Mouse (Mus musculus) layer of hippocampus, adult 9-10 months (tissue): ENCODE data around the gene Selplg.

ENCODE experiments used
- DNase-seq: peaks from one replicate; pipeline ENCODE4 v3.0.0; 2022; ENCODE audit warnings: low spot score

The Selplg gene

DNA sequence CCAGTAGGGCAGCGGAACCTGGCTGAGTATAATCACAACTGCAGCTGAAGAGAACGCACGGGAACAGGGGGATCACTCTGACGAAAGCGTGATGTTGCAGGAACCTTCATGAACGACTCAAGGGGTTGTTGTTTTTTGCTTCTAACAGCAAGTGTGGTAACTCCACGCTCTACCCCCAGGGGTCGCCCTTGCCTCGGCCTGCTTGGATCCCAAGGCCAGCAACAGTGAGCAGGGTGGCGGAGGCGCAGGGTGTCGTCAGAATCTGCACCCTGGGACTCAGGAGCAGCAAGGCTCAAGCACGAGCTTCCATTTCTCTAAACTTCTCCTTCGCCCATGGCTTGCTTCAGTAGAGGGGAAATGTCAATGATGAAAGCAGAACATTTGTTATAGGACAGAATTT is 22.1 kb upstream of the Selplg start:
- DNase-seq: peak; percentile 78

DNA sequence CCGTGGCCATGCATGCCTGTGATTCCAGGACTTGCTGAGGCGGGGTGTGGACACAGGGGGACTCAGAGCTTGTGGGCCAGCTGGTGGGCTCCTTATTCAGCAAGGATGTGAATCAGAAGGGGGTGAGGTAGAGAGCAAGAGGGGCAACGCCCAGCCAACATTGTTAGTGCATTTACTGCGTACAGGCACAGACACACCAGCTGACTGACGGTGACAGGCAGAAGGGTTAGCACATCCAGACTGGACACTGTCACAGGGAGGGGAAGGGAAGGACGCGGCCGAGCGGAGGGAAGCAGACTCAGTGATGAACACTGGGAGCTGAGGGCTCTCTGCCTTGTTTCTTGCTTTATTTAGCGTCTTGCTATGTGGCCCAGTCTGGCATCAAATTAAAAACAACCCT is 21.1 kb upstream of the Selplg start:
- DNase-seq: no peak

DNA sequence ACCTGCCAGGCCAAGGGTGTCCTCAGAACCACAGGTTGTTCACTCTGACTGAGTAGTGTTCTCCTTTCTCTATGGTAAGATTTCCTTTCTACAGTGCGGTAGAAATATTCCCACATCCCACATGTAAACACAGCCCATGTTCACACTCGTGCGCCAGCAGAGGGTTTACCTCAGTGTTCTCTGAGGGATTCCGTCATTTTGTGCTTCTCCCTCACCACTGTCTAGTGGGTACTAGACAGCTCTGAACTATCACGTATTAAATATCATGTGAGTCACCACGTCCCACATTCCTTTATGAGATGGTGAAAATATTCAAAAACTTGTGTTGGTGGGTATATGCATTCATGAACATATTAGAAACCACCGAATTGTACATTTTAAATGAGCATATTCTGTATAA is 20.0 kb upstream of the Selplg start:
- DNase-seq: no peak

DNA sequence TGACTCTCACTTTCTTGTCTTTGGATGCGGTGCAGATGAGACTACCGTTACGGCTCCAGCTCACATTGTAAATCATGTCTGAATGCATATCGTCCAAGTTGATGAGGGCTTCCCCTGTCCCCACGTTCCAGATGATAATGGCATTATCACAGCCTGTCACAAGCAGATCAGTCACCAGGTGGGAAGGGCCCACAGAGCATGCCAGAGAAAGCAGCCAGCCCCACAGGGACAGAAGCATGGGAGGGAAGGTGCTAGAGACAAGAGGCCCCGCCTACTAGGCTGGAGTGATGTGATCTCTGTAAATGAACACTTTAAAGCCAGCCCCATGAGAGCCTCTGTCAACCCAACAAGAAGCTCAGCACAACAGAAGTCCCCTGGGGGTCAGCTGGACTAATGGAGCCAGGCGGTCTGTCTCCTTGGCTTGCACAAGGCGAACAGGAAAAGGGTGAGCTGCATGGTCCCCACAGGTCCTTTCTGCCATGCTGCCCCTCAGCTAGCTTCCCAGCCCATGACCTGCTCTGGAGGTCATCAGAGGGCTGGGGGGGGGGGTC is 18.3 kb upstream of the Selplg start:
- DNase-seq: no peak

DNA sequence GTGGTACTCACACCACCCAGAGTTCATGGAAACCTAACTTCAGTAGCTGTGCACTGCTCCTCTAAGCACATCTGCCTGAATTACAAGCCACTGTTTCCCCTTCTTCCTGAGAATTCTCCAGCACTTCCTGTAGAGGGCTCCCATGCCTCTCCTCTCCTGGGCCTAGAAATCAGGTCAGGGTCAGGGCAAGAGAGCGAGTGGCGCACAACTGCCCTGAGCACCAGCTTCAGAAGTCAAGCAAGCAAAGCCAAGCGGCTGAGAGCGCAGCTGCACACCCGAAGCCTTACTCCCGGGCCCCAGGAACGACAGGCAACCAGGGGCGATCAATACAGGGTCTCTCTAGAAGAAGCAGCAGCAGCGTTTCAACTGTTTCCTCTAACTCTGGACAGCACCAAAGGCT is 15.2 kb upstream of the Selplg start:
- no peak for DNase-seq

DNA sequence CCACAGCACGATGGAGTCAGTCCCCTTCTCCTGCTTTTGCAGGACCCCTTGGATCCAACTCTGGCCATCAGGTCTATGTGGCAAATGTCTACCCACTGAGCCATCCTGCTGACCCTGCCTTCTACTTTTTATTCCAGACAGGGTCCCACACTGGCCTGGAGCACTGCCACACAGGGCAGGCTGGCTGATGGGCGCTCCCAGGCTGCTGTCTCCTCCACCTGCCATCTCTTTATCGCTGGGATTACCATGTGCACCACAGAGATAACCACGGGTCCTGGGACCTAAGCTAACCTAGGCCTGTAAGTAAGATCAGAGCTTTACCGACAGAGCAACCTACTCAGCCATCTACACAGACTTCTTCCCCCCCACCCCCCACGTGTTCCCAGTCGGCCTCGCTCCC is 14.2 kb upstream of the Selplg start:
- DNase-seq: no peak

DNA sequence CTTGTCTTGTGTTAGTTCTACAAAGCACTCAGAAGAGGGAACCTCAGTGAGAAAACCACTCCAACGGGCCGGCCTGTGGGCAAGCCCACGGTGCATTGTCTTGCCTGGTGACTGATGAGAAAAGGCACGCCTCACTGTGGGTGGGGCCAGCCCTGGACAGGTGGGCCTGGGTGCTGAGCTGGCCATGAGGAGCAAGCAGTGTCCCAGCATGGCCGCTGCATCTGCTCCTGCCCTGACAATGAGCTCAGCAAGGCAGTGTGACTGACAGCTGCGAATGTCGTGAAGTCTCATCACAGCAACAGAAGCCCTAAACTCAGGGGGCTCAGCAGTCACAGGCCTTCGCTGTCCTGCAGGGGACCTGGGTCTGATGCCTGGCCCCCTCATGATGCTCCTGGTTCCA is 13.2 kb upstream of the Selplg start:
- no peak for DNase-seq

DNA sequence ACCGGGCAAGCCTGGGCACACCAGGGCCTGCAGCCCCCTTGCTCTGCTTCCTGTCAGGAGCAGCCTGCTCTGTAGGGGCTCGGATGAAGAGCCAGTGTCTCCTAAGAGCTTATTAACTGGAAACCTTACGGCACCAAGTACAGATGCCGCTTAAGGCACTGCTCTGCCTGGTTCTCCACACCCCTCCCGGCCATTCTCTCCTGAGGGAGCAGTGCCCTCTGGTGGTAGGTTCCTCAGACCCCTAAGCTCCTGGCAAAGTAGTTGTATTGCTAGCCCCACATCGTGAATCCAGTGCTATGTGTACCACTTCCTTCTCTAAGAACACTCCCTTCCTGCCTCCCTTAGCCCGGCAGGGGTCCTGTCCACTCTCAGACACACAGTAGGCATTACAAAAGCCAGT is 12.3 kb upstream of the Selplg start:
- DNase-seq: no peak

DNA sequence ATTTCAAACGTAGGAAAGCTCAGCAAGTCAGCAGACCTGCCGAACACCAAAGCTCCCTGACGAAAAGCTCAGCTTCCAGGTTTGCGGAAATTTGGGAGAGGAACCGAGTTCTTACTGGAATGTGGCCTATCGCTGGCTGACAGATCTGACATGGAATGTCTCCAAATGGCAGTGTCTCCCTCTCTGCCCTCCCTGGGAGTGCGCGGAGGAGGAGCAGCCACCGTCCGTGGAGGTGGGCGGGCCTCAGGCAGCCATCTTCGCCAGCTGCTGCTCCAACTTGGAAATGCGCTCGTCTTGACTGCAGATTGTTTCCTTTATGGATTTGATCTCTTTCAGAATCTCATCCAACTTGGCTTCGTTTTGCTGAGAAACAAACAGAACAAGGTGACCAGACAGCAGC is 11.7 kb upstream of the Selplg start:
- DNase-seq: no peak

DNA sequence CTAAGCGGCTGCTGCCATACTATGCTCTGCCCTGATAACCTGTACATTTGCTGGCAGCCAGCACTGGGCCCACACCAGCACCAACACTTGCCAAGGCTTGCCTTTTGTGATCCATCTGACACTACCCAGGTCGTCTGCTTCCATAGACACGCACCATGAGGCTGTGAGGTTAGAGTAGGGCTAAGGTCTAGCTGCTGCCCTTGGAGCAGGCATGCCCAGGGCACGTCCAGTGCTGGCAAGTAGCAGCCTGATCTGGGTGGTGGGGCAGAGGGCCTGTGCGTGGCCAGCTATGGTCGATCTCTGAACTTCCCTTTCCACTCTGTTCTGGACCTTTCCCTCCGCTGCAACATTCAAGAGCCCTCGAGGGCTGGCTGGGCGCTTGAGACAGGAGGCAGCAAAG is 10.5 kb upstream of the Selplg start:
- DNase-seq: no peak

DNA sequence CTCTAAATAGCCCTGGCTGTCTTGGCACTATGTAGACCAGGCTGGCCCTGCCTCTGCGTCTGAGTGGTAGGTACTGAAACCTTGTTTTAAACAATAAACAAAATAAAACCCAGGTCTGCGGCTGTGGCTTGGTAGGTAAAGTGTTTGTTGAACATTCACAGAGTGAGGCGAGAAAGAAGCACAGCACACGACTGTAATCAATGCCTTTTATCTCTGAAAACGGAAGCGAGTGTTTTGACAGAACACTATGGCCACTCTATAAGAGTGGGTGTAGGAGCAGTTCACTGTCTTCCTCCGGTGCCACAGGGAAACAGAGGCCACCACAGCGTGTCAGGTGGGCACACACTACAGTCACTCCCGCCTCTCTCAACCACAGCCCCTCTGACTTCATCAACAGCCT is 9.8 kb upstream of the Selplg start:
- no peak for DNase-seq

DNA sequence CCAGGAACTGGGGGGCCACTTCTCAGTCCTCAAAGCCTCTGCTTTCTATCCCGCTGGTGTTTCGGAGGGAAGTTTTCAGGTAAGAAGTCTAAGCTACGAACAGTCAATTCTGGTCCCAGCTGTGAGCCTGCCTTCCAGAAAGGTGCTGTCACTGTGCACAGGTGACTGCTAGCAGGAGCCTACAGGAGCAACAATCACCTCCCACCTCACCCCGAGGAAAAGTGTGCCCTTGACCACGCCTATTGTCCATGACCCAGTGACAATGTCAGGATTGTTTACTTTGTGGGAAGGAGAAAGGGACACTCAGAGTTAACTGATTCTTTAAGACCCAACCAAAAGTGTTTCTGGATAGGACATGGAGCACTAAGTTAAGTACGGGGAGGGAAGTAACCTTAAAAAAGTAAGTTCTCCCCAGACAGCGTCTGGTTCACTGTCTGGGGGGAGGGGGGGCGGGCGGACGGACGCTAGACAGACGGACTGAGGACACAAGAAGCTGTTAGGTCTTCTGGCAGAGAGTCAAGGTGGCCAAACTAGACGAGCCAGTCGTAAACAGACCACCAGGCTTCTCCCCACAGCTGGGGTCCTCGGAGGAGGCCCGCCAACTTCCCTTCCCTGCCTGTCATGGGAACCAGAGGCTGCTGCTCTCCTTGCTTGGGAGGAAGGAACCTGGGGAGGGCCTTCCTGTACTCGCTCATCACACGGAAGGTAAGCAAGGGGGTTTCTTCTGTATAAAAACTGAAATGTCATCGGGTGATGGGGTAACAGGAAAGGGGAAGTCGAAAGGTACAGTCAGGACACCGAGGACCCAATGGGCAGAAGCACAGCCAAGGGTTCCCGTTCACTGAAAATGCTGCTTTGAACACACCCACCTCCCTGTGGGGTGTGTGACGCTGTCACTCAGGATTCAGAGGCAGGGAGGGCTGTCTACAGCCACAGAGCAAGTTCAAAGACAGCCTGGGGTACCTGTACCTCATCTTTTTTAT is 9.1 kb upstream of the Selplg start:
- DNase-seq: no peak

DNA sequence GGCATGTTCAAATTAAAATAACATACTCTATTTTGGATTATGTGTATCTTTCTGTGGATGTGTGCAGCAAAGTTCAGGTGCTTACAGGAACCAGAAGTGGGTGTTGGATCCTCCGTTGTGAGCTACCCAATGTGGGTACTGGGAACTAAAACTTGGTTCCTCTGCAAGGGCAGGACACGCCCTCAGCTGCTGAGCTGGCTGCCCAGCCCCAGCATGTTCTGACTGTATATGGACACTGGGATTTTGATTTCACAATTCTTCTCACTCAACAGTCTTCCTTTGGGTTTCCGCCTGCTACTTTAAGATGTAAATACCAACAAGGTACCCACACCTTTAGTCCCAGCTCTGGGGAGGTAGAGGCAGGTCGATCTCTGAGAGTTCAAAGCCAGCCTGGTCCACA is 8.0 kb upstream of the Selplg start:
- no peak for DNase-seq

DNA sequence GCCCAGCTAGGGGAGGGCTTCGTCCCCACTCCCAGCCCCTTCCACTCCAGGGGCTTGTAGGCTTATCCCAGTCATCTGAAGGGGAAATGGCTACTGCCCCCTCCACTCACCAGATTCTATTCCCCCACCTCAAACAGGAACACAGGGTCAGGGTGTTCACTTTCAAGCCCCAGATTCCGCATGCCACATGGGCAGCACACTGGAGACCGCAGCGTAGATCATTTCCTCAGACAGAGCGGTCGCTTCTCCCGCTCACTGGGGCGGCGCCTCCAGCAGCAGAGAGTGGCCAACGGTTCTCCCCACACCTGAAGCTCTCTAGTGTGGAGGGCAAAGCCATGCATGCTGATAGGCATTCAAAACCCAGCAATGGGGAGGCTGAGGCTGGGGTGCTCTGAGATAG is 4.5 kb upstream of the Selplg start:
- no peak for DNase-seq

DNA sequence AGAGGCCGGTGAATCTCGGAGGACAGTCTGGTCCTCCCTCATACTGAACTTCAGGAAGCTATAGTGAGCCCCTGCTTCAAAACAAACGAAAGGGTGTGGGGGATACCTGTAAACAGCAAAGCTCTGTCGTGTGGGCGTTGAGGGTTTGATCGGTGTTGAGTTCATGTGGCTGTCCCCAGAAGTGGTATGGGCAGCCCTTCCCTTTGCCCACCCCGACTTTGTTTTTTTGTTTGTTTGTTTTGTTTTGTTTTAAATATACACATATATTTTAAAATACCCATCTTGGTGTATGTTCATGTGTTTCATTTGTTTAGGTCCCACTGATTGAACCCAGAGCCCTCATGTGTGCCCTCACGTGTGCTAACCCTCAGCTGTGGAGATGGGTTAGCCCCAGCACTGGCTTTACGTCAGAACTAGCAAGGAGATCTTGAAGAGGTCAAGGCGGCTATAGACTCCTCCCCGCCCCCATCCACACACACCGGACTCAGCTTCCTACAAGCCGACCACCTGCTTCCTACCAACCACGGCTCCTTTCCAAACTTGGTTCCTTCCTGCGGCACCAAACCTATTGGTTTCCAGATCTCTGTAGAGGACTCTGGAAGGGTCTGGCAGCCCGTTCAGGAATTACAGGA is 988 bp upstream of the Selplg start:
- no peak for DNase-seq

DNA sequence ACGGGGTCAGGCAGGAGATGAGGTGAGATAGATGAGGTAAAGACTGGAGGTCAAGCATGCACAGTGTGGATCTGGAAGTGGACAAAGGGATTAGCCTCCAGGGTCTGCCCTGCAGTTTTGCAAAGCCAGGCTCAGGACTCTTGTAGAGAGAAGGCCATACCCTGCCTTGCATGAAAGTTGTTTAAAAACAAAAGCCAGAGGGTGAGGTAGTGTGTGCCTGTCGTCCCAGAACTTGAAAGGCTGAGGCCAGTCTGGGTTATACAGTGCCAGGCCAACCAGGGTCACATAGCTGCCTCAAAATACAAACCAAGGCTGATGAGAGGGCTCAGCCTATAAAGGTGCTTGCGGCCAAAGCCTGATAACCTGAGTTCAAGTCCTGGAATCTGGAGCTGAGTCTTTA is 703 bp downstream of the Selplg start:
- DNase-seq: no peak

DNA sequence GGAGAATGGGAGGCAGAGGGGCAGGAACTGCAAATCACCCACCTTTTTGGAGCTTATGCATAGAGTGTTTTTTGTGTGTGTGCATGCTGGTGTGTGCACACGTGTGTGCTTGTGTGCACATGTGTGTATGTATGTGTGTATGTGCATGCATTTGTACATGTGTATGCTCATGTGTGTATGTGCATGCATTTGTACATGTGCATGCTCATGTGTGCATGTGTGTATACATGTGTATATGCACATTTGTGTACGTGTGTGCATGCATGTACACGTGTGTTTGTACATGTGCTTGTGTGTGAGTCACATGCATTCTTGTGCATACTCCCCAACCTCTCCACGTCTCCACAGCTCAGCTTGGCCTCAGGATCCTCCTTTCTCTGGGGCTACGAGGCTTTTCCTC is 1.6 kb downstream of the Selplg start:
- no peak for DNase-seq

DNA sequence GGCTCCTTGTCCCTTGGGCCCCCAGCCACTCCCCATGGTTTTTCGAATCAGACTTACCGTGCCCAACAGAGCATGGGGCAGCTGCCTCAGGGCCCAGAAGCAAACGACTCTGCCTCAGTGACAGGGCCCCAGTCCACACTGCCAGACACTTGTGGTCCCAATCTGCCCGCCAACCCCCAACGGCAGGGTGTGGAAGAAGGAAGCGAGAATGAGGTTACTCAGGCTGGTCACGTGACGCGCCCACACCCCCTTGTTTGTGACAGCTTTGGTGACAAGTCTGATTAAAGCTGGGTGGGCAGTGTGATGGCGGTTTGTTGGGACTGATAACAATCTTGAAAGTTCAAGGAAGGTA is 2.2 kb downstream of the Selplg start:
- no peak for DNase-seq

DNA sequence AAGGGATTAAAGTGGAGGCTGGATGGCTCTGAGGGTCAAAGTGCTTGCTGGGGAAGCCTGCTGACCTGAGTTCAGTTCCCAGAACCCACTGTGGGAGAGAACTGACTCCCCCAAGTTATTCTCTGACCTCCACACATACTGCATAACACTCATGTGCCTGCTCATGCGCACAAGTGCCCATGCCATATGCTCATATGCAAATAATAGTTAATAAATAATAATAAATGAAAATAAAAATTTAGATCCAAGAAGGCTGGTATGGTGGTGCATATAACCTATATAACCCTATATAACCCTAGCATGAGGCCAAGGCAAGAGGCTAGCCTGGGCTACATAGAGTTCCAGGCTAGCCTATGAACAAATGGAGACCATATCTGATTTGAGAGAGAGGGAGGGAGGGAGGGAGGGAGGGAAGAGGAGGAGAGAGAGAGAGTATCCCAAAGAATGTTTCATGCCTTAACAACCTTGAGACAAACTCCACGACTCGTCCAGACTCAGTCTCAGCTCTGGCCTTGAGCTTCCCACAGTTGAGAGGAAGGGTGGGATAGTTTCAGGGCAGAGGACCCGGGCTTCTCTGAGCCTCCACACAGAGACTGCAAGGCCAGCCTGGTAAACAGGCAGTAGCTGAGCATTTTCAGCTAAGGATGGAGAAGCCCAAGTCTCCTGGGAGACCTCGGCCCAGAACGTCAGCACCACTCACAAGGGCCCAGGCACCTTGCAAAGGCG is 2.7 kb downstream of the Selplg start:
- no peak for DNase-seq

DNA sequence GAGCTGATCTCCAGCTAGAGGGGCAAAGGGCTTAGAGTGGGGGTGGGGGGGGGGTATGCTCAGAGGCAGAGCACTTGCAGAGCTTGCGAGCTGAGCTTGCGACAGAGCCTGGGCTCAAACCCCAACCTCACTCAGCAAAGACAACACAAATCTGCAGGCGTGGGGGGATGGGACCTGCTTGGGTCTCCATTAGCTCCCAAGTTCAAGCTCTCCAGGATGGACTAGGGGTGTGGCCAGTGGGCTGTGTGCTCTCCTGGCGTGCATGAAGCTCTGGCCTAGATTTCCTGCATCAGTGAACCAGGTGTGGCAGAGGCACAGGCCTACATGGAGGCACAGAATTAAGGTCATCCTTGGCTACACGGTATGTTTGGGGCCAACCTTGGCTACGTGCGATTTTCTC is 4.0 kb downstream of the Selplg start:
- DNase-seq: no peak

DNA sequence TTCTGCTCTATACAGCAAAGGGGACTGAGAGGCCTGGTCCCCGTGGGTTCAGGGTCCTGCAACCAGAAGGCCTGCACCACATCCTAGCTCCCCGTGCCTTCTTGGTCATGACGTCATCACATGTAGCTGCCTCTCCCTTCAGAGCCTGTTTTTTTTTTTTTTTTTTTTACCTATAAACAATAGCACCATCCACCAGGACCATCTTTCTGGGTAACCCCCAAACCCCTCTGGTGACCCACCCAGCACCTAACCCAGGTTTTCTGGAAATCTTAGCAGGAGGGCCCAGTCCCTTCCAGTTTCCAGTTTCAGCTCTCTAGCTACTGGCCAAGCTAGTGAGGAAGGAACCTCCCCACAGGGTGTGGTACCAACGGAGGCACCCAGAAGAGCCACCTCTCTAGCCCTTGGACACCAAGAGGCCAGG is 4.4 kb downstream of the Selplg start:
- DNase-seq: no peak

DNA sequence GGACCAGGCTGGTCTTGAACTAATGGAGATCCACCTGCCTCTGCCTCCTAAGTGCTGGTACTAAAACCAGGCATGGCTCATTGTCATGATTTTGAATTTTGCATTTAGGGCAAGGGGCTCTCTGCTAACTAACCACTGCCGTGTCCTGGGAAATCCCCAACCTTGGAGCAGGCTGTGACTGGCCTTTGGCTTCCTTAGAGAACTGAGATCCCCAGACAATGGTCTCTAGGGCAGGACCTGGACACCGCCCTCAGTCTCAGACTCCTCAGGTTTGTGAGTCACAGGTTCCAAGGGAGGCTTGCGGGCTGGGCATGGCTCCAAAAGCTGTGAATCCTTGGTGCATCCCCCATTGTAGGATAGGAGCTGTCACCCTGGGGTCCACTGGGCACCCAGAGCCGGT is 5.8 kb downstream of the Selplg start:
- no peak for DNase-seq

DNA sequence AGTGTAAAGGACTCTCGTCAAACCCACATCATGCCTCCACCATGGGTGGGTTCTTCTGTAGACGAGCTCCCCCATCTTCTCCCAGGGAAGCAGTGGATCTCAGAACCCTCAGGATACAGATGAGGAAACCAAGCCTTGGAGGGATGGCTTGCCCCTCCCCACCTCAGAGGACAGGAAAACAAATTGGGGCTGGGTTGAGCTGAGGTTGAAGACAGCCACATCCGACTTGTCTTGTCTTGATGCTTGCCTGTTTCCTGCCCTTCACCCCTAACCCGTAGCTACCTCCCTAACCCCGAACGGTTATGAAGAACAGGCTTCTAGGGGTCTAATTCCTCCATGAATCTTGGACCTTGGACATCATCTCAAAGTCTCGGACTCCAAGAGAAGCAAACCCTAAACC is 6.9 kb downstream of the Selplg start:
- no peak for DNase-seq
